Mouse (Mus musculus) erythroblast, embryonic 14.5 days (primary cell): ENCODE results near the gene Vmac. TPM values are rescaled to one million over a fixed set of nuclear protein-coding genes. Genes with fewer than 3 reads are reported as not detected.

Experiments used
- H3K27me3 ChIP-seq: 2 replicates; pipeline ENCODE4 v1.6.1; 2012; ENCODE audit warnings: inconsistent platforms; ENCODE audit not compliant: control insufficient read depth
- H3K36me3 ChIP-seq: 2 replicates; pipeline ENCODE4 v1.6.1; 2012; ENCODE audit warnings: mild to moderate bottlenecking, inconsistent platforms; ENCODE audit not compliant: control insufficient read depth
- H3K4me1 ChIP-seq: 2 replicates; pipeline ENCODE4 v1.6.1; 2012; ENCODE audit warnings: inconsistent platforms; ENCODE audit not compliant: control insufficient read depth
- H3K4me3 ChIP-seq: replicated peaks from 2 replicates; pipeline ENCODE3; 2012; ENCODE audit warnings: moderate library complexity, mild to moderate bottlenecking, inconsistent platforms
- H3K9me3 ChIP-seq: 2 replicates; pipeline ENCODE4 v1.6.1; 2012; ENCODE audit warnings: low read length, inconsistent platforms, mixed read lengths; ENCODE audit not compliant: control insufficient read depth
- GATA1 ChIP-seq: IDR thresholded peaks from 2 replicates; pipeline ENCODE4 v1.6.1; 2012; ENCODE audit warnings: low read length, inconsistent platforms, mixed read lengths
- TAL1 ChIP-seq: IDR thresholded peaks from 3 replicates; pipeline ENCODE4 v1.6.1; 2012; ENCODE audit warnings: low read length, inconsistent platforms, mixed read lengths
- polyA plus RNA-seq: library from polyadenylated mRNA; stranded (reverse); fragments of >175 nt; gene quantifications from 2 replicates; pipeline ENCODE4 v1.2.3, GENCODE M21; 2012

Vmac gene
- polyA plus RNA-seq, 1 experiment, result 0.22 TPM

DNA sequence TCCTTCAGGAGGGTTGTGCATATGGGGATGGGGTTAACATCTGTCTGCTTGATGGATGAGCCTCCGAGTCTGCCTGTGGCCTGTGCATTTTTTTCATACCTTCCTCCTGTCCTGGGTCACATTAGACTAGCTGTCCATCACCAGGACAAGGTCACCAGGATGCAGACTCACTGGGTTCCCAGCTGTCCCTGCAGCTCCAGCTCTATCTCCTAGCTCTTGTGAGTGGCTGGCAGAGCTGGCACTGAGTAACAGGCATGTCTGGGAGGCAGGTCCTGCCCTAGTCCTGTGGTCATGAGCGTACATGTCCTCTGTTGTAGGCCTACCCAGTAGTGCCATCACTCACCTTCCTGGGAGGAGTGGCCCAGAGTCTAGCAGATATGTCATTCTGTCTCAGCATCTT is 17.4 kb downstream of the Vmac start:
- Histone ChIP-seq H3K27me3 (no peaks in the 10 kb centered on the region), H3K36me3 (peaks cover 98% of the 10 kb centered on the region), H3K4me1 (no peaks in the 10 kb centered on the region; the same call in none of the 2 replicates), H3K9me3 (no peaks in the 10 kb centered on the region), H3K4me3 (no peak overlapping the region)
- no peak for TF ChIP-seq TAL1
- no peak for TF ChIP-seq GATA1

DNA sequence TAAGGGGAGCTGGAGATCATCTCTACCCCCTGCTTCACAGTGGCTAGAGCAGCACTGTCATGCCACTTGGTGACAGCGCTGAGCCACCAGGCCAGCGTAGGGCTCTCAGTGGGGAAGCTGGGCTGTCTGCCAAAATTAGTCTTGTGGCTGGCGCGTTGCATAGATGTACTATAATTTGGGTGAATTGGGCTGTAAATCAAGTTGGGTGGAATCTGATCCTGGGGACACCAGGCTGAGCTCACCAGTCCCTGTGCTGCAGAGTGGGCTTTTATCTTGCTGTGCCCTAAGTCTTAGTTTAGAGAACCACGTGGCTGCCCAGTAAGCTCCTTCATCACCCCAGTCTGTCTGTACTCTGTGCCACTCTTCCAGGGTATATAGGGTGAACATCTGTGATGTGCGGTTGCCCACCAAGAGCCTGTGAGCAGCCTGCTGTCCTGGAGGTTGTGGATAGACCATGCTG is 23.9 kb downstream of the Vmac start:
- Histone ChIP-seq H3K27me3 (no peaks in the 10 kb centered on the region), H3K4me3 (no peak overlapping the region), H3K4me1 (peaks cover 14% of the 10 kb centered on the region), H3K36me3 (peaks cover 98% of the 10 kb centered on the region), H3K9me3 (no peaks in the 10 kb centered on the region)
- TF ChIP-seq TAL1 (no peak), GATA1 (no peak)

DNA sequence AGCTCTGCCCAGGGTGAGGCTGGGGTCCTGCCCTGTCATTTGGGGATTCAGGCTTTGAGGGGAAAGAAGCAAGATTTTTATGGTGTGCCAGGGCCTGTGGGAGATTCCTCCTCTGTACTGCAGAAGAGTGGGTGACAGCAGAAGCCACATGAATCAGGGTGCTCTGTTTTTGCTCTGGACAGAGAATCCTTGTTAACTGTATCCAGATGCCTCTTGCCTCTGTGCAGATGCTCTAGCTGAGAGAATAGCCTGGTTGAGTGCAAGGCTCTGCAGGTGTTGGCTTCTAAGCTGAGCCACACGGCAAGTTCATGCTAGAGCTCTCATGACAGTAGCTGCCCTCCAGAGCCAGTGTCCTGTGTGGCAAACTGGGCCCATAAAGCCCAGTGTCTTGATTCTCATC is 24.4 kb downstream of the Vmac start:
- H3K4me1 ChIP-seq, result peaks cover 19% of the 10 kb centered on the region
- TF ChIP-seq GATA1, result no peak
- no peak overlapping the region for H3K4me3 ChIP-seq
- no peaks in the 10 kb centered on the region for H3K27me3 ChIP-seq
- peaks cover 98% of the 10 kb centered on the region for H3K36me3 ChIP-seq
- no peaks in the 10 kb centered on the region for H3K9me3 ChIP-seq

- no peaks in the 10 kb centered on the region for H3K9me3 ChIP-seq
- peaks cover 98% of the 10 kb centered on the region for H3K36me3 ChIP-seq
- TF ChIP-seq TAL1 (no peak), GATA1 (no peak)
- no peaks in the 10 kb centered on the region for H3K27me3 ChIP-seq
- H3K4me1 ChIP-seq, result peaks cover 66% of the 10 kb centered on the region
- H3K4me3 ChIP-seq, result no peak overlapping the region
Observed at GRCm38 (mm10) chr17:56688689-56689088, 29.1 kb downstream of the Vmac start.

DNA sequence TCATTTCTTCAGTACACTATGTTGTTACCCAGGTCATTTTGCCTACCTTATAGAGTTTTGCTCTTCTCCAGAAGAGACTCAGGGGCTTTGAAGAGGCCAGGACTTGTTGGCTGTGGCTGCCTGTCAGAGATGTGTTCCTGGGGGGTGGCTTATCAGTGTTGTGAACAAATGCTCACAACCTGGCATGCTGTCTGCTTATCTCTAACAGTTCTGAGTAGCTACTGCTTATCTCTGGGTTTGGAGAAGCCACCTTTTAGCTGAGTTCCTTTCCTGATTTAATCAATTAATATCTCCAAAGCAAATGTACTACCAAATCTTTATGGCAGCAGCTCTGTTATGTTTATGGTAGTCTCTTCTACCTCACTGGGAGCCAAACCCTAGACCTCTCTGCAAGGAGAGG is 29.8 kb downstream of the Vmac start:
- no peak overlapping the region for H3K4me3 ChIP-seq
- no peaks in the 10 kb centered on the region for H3K27me3 ChIP-seq
- H3K36me3 ChIP-seq, result peaks cover 98% of the 10 kb centered on the region
- TF ChIP-seq GATA1, result peak; percentile 84
- TF ChIP-seq TAL1, result peak; percentile 78
- H3K4me1 ChIP-seq, result peaks cover 72% of the 10 kb centered on the region
- no peaks in the 10 kb centered on the region for H3K9me3 ChIP-seq

DNA sequence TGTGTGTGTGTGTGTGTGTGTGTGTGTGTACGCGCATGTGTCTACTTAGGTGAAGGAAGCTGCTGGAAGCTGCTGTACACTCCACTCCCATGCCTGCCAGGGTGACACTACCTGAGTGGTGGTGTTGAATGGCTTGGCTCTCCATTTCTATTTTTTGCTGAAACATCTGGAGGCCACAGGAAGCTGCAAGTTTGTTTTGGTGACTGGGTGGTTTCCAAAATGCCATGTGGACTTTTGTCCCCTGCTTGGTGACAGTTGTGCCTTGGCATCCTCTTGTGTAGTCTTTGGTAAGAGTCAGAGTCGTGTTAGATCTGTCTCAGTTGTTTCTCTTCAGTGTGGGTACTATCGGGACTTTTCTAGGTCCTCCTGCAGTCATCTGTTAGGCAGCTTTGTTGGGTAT is 31.0 kb downstream of the Vmac start:
- TF ChIP-seq TAL1 (no peak), GATA1 (no peak)
- Histone ChIP-seq H3K9me3 (no peaks in the 10 kb centered on the region), H3K27me3 (no peaks in the 10 kb centered on the region), H3K36me3 (peaks cover 98% of the 10 kb centered on the region), H3K4me1 (peaks cover 80% of the 10 kb centered on the region), H3K4me3 (no peak overlapping the region)

GRCm38 (mm10) chr17:56684649-56685048 is 33.2 kb downstream of the Vmac start:
- H3K36me3 ChIP-seq, result peaks cover 100% of the 10 kb centered on the region
- H3K4me1 ChIP-seq, result peaks cover 94% of the 10 kb centered on the region
- no peaks in the 10 kb centered on the region for H3K9me3 ChIP-seq
- no peak overlapping the region for H3K4me3 ChIP-seq
- TF ChIP-seq GATA1 (no peak), TAL1 (no peak)
- H3K27me3 ChIP-seq, result no peaks in the 10 kb centered on the region

DNA sequence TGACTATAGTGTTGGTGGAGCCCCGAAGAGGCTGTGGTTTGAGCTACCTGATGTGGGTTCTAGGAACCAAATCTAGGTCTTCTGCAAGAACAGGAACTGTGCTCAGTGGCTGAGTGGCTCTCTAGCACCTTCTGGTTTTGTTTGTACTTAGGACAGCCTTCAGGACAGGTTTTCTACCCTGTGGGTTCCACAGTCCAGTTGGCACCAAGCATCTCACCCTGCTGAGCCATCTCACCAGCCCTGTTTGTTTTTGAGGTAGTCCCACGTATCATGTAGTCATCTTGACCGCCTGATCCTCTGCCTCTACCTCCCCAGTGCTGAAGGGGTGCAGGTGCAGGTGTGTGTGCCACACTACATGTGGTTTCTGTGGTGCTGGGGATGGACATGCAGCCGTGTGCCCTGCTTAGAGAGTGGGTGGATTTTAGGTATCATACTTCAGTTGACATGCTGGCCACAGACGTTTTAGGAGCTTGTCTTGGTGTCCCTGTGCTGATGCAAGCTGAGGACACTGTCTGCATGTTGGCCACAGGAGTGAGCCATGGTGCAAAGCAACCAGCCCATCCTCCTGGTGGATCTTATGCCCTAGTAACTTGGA is 34.2 kb downstream of the Vmac start:
- H3K4me1 ChIP-seq, result peaks cover 95% of the 10 kb centered on the region
- H3K9me3 ChIP-seq, result no peaks in the 10 kb centered on the region
- H3K27me3 ChIP-seq, result no peaks in the 10 kb centered on the region
- H3K36me3 ChIP-seq, result peaks cover 100% of the 10 kb centered on the region
- no peak overlapping the region for H3K4me3 ChIP-seq
- TF ChIP-seq GATA1, result no peak
- no peak for TF ChIP-seq TAL1

GRCm38 (mm10) chr17:56682880-56683279 is 34.9 kb downstream of the Vmac start:
- H3K27me3 ChIP-seq, result no peaks in the 10 kb centered on the region
- H3K9me3 ChIP-seq, result no peaks in the 10 kb centered on the region
- H3K36me3 ChIP-seq, result peaks cover 97% of the 10 kb centered on the region
- TF ChIP-seq TAL1, result no peak
- peak; percentile 34; the same call in 1 of the 2 replicates for TF ChIP-seq GATA1
- peak overlapping the region; percentile 2 for H3K4me3 ChIP-seq
- peaks cover 90% of the 10 kb centered on the region for H3K4me1 ChIP-seq

DNA sequence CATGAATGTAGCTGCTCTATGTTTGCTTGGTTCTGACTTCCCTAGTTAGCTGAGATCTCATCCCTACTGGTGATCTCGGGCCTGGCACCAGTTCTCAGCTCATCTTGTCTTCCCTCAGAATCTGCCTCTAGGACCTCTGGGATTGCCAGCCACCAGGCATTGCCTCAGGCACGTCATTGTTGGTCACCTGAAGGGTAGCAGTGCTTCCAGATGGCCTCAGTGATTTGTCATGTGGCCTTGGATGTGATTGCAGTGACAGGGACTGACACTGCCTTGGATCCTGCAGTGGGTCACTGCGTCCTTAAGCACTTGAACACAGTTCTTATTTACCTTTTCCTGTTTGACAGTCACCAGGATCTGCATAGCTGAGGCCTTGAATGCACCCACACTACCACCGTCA is 36.0 kb downstream of the Vmac start:
- H3K36me3 ChIP-seq, result peaks cover 97% of the 10 kb centered on the region

More for the DNA sequence above, 36.0 kb downstream of the Vmac start:
- H3K4me3 ChIP-seq, result no peak overlapping the region
- H3K9me3 ChIP-seq, result no peaks in the 10 kb centered on the region
- H3K27me3 ChIP-seq, result no peaks in the 10 kb centered on the region
- TF ChIP-seq TAL1 (no peak), GATA1 (no peak)
- H3K4me1 ChIP-seq, result peaks cover 88% of the 10 kb centered on the region
